Mouse (Mus musculus) left cerebral cortex, adult 2 months (tissue): ENCODE data around the gene Ubl4b. TPM values are rescaled to one million over a fixed set of nuclear protein-coding genes. Genes with fewer than 3 reads are reported as not detected.

Experiments
- DNase-seq, 2 experiments: peaks; one replicate each; pipeline ENCODE4 v3.0.0; 2021 to 2022; ENCODE audit warnings: low spot score in 2 of 2, mixed read lengths in 1 of 2; ENCODE audit errors: extremely low spot score in 1 of 2
- H3K27ac ChIP-seq: fragments of 200-600 bp; 2 replicates; pipeline ENCODE4 v1.8.1; 2022
- H3K4me3 ChIP-seq: fragments of 200-600 bp; 2 replicates; pipeline ENCODE4 v1.8.1; 2022
- CTCF ChIP-seq: fragments of 200-600 bp; IDR thresholded peaks from 2 replicates; pipeline ENCODE4 v1.8.1; 2022; ENCODE audit warnings: antibody characterized with exemption, mild to moderate bottlenecking, moderate library complexity
- intact Hi-C: fragments of 180-260 bp; cut with DNase I; formaldehyde crosslinking; loops from one replicate; pipeline ENCODE4 v1.15.1; 2025
- total RNA-seq, 2 experiments: library from RNA; stranded (reverse); gene quantifications; 2 replicates each; pipeline ENCODE4 v1.2.3; 2021

Gene Ubl4b
- total RNA-seq, 2 experiments from 2014 or later = 0.33 TPM; not detected in 1

DNA sequence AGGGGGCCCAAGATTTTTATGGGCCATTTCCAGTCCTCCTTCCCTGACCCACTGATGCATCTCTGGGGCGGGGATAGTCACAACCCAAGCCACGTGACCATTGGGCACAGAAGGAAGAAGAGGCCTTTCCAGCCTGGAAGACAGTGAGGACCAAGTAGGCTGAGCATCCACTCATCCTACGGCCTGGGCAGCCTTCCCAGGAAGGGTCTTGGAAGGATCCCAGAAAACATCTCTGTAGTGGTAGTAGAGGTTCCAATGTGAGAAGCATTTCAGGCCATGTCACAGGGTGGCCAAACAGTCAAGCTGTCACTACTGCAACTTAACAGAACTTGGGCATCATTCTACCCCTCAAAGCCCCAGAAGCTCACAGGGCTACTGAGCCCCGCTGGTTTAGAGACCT lies 7.7 kb upstream of the Ubl4b start:
- Histone ChIP-seq H3K4me3 (no peak overlapping the region), H3K27ac (no peak overlapping the region)
- DNase-seq = no peak
- intact Hi-C loops = no loop called here
- TF ChIP-seq CTCF = no peak

DNA sequence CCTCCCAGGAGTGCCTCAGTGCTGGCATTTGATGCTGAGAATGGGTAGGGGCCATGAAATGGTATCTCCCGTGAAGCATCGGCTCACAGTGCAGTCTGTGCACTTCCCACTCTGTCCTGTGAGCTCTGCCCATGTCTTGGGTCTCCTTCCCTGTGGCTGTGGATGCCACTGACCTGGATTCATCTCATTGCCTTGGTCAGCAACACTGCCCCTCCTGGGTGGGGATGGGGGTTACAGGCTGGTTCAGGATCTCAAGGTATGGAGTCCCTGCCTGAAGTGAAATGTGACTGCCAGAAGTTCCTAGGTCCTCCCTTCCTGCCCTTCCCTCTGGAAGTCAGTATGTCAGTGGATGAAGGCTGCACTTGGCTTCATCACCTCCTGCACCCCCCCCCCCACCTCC lies 7.2 kb upstream of the Ubl4b start:
- DNase-seq = no peak
- H3K4me3 ChIP-seq = no peak overlapping the region
- no peak overlapping the region for H3K27ac ChIP-seq
- no peak for TF ChIP-seq CTCF
- intact Hi-C loops = no loop called here

DNA sequence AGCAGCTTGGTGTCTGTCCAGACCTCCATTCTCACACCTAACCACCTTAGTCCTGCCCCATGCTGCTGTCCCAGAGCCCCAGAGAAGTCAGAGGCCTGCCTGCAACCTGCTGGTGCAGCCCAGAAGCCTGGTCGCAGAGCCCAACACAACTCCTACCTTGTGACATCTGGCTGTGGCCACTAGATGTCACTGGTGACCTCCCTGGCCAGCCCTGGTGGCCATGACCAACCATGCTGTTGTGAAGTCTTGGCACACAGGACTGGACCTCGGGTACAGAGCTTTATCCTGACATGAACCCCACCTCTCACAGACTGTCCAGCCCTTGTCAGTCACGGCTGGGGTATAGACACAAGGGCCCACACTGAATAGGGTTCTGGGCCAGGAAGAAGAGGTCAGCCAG lies 4.3 kb upstream of the Ubl4b start:
- no peak overlapping the region for H3K27ac ChIP-seq
- TF ChIP-seq CTCF = peak; percentile 89
- no peak overlapping the region for H3K4me3 ChIP-seq
- intact Hi-C loops = loop anchor here (2.0 kb wide), 1 partner anchor 20 kb away; no protein-coding TSS in a partner anchor
- peak; percentile 52 to 63 for DNase-seq

DNA sequence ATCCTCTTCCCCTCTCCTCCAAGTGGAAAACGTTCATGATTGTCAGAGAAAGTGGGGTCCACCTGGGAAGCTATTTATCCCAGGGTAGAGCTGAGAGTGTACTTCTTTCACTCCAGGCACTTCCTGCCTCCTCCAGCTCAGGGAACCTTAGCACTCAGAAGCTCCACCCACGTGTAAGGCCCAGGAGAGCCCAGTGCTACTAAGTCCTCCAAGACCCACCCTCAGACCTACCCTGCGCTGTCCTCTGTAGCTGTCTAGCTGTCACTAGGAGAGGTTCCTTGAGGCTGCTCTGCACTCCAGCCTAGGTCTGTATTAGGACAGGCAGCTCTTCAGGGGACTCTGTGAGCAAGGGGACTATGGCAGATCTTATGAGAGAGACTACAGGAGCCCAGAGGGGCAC lies 3.9 kb upstream of the Ubl4b start:
- intact Hi-C loops = loop anchor here (2.0 kb wide), 1 partner anchor 20 kb away; no protein-coding TSS in a partner anchor
- DNase-seq = no peak
- Histone ChIP-seq H3K27ac (no peak overlapping the region), H3K4me3 (no peak overlapping the region)
- TF ChIP-seq CTCF = no peak

DNA sequence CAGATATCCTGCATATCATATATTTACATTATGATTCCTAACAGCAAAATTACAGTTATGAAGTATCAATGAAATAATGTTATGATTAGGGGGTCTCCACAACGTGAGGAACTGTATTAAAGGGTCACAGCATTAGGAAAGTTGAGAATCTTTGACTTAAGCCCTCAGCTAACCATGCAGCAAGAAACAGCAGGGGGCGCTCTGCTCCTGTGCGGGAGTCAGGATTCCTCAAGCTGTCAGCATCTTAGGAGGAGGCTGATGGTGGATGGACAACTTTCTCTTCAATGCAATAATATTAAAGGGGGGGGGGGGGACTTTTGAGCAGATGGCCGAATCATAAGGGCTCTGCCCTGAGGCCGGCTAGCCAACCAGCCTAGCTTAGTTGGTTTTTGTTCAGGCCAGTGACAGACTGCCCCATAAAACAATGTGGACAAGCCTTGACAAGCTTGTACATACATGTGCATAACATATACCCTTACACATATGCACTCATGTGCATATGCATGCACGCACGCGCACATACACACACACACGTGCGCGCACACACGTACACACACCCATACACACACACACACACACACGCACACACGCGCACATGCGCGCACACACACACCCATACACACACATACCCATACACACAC lies 4.3 kb downstream of the Ubl4b start:
- peak; percentile 79 for TF ChIP-seq CTCF
- intact Hi-C loops = no loop called here
- Histone ChIP-seq H3K4me3 (no peak overlapping the region), H3K27ac (no peak overlapping the region)
- DNase-seq = peak; percentile 71 to 79

DNA sequence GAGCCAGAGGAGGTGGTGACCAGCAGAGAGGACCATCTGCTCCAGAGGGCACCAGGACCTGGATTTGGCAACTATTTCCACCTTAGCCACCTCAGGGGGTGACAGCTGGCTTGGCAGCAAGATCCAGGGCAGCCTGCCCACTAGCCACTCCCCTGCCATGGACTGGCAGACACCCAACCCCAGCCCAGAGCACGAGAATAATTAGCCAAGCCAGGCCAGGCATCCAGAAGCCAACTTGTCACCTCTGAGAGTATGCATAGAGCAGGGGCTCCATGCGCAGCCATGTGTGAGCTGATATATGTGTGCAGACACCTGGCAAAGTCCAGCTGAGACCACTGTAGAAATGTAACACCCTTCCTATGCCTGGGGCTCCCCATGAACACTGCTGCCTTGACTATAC lies 7.9 kb downstream of the Ubl4b start:
- TF ChIP-seq CTCF = no peak
- H3K27ac ChIP-seq = no peak overlapping the region
- H3K4me3 ChIP-seq = no peak overlapping the region
- no peak for DNase-seq
- intact Hi-C loops = no loop called here

DNA sequence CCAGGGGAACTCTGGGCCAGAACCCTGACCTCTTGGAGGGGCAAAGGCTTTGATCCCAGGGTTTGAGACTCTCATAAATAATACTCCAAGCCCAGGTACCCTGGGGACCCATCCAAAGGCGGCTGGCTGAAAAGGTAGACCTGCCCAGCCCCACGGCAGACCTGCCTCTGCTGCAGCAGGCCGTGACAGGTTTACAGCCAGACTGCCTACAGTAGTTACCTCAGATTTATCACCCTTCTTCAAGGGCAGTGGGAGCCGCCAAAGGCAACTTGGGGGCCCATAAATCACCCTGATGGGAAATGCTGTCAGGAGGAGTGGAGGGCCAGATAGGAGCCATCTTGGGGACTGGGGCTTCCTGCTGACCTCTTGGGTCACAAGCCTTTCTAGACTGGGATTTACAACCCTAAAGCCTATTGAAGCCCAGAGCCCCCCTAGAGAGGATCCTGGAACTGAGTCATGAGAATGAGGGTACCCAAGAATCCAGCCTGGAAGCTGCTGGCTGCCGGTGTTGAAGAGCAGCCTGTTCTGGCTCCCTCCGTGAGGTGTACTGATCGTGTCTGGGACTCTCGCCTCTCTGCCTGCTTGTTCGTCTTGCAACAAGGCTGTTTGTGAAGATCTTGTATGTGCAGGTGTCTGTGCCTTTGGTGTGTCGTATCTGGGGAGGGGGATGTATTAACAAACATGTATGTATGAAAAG lies 9.0 kb downstream of the Ubl4b start:
- Histone ChIP-seq H3K27ac (no peak overlapping the region), H3K4me3 (no peak overlapping the region)
- TF ChIP-seq CTCF = no peak
- no peak for DNase-seq
- intact Hi-C loops = no loop called here

DNA sequence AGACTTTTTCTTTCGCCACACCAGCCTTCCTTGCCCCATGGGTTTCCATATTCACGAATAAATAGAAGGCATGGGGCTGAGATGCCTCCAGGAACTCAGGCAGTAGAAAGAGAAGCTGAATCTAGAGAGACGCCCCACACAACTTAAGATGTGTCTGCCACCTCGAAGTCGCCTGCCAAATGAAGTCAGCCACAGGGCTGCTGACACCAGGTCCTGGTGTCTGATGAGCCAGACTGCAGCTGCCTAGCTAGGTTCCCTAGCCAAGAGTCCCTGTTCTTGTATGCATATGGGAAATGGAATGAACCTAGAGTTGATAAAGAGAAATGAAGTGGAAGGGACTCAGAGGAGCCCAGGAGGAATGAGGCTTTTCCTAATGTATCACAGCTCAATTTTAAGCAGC lies 9.6 kb downstream of the Ubl4b start:
- no peak overlapping the region for H3K27ac ChIP-seq

DNA sequence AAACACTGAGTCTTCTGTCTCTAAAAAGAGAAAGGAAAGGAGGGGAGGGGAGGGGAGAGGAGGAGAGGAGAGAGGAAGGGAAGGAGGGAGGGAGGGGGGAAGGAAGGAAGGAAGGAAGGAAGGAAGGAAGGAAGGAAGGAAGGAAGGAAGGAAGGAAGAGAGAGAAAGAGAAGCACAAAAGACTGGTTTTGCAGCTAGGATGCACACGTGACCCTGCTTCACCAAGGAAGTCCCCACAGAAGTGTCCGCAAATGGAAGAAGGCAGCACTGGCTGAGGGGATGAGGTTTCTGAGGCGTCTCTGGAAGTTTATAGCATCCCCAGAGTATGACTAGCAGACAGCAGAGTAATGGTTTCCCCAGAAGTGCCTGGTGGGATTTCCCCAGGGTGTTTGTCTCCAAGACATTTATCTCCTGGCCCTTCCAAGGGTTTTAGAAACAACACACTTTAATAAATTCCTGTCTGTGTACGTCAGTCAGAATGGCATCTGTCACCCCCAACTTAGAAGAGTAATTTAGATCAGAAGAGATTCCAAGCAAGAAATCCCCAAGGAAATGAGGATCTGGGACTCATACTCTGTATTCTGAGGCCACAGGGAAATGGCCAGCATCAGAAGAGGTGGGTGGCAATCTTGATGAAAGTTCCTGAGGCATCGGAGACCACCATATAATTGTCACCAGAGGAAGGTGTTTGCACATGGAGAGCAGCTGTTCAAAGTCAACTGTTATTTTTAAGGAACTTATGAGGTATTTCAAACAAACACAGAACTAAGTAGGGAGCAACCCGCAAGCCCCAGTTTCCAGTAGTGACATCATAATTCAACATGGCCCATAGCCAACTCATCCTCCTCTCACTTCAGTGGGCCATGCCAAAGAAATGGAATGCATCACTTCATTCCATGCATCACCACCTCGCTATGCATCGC lies 11.5 kb downstream of the Ubl4b start:
- intact Hi-C loops = no loop called here
- Histone ChIP-seq H3K27ac (no peak overlapping the region), H3K4me3 (no peak overlapping the region)
- TF ChIP-seq CTCF = no peak
- no peak for DNase-seq

More for the DNA sequence above, 9.6 kb downstream of the Ubl4b start:
- no peak for TF ChIP-seq CTCF
- intact Hi-C loops = no loop called here
- no peak overlapping the region for H3K4me3 ChIP-seq
- DNase-seq = no peak

DNA sequence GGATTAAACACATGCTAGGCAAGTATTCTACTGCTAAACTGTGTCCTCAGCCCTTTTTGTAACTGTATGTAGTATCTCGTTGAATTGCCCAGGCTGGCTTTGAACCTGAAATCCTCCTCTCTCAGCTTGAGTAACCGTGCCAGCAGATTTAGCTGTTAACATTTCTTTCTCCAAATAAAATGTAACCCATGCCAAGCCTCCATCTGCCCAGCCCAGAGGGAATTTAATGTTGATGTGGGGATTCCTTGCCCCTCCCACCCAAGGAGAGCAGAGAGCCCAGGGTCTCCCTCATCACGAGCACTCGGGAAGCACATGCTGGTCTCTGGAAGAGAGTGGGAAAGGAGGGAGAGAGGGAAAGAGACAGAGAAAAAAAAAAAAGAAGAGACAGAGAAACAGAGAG lies 12.3 kb downstream of the Ubl4b start:
- no peak for TF ChIP-seq CTCF
- intact Hi-C loops = no loop called here
- H3K27ac ChIP-seq = no peak overlapping the region
- DNase-seq = no peak
- H3K4me3 ChIP-seq = no peak overlapping the region

DNA sequence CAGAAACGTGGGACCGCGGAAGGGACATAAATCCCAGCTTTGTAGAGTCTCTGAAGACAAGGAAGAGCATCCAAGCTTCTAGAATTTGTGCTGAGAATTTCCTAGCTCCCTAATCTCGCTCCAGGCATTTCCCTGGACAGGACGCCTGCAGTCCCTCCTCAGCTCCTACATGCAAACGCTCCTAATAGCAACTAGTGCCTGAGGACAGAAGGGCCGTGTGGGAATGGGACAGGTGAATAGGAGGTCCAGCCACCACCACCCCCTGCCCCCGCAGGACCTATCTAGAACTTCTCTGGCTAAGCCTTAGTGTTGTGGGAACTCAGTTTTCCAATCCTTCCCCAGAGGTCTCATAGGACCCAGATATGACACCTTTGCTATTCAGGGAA lies 17.4 kb downstream of the Ubl4b start:
- intact Hi-C loops = loop anchor here (1.0 to 2.0 kb wide), 2 partner anchors 19 to 37 kb away; partner anchors contain the start of gene Slc6a17
- TF ChIP-seq CTCF = no peak; the same call in 1 of the 2 replicates
- no peak for DNase-seq
- peak overlapping the region; percentile 89 for H3K27ac ChIP-seq
- peak overlapping the region; percentile 25; the same call in 1 of the 2 replicates for H3K4me3 ChIP-seq
